Mouse (Mus musculus) hindbrain, embryonic 11.5 days (tissue): ENCODE data around the gene Trio. TPM values are rescaled to one million over a fixed set of nuclear protein-coding genes. Genes with fewer than 3 reads are reported as not detected.
A peak's percentile ranks its signal among the peaks of the same experiment; 100 is the strongest.

Experiments used
- ATAC-seq: fragments of 200-750 bp; cut with Nextera tagmentation; 2 replicates; pipeline ENCODE4 v1.8.0; 2017; ENCODE audit warnings: mild to moderate bottlenecking, moderate TSS enrichment, moderate library complexity; ENCODE audit not compliant: low FRiP score
- DNase-seq: peaks from one replicate; pipeline ENCODE4 v3.0.0-alpha.2; 2015; ENCODE audit warnings: low spot score
- H3K27ac ChIP-seq: fragments of 300-500 bp; sonication (generic); 2 replicates; pipeline ENCODE4 v1.5.1; 2014; ENCODE audit warnings: mild to moderate bottlenecking, low read depth, low read length
- H3K27me3 ChIP-seq: fragments of 300-500 bp; sonication (generic); 2 replicates; pipeline ENCODE4 v1.6.1; 2014; ENCODE audit warnings: mild to moderate bottlenecking, low read length, moderate library complexity, mixed read lengths; ENCODE audit not compliant: control insufficient read depth, insufficient read depth
- H3K36me3 ChIP-seq: fragments of 300-500 bp; sonication (generic); 2 replicates; pipeline ENCODE4 v1.6.1; 2014; ENCODE audit warnings: mild to moderate bottlenecking, low read length, moderate library complexity, mixed read lengths; ENCODE audit not compliant: control insufficient read depth, insufficient read depth
- H3K4me1 ChIP-seq: fragments of 300-500 bp; sonication (generic); replicated peaks from 2 replicates; pipeline ENCODE4 v1.6.1; 2014; ENCODE audit warnings: low read length, mixed read lengths; ENCODE audit not compliant: control insufficient read depth, insufficient read depth
- H3K4me2 ChIP-seq: fragments of 300-500 bp; sonication (generic); replicated peaks from 2 replicates; pipeline ENCODE4 v1.6.1; 2014; ENCODE audit warnings: mild to moderate bottlenecking, low read depth, low read length
- H3K4me3 ChIP-seq: fragments of 300-500 bp; sonication (generic); 2 replicates; pipeline ENCODE4 v1.5.1; 2014; ENCODE audit warnings: low read depth, low read length
- H3K9ac ChIP-seq: fragments of 300-500 bp; sonication (generic); 2 replicates; pipeline ENCODE4 v1.6.1; 2014; ENCODE audit warnings: low read depth, low read length
- H3K9me3 ChIP-seq: fragments of 300-500 bp; sonication (generic); 2 replicates; pipeline ENCODE4 v1.6.1; 2016; ENCODE audit warnings: low read length; ENCODE audit not compliant: control insufficient read depth
- WGBS: fragments of 180-500 bp; shearing (Covaris S2); extraction: QIAGEN DNeasy Blood & Tissue Kit; methylation state at CpG from one replicate; pipeline ENCODE4 v1.1.7; 2014; 5-methylcytosine and 5-hydroxymethylcytosine counted together
- polyA plus RNA-seq: library from polyadenylated mRNA; unstranded; fragments of >200 nt; fragmentation: Nextera tagmentation; extraction: Ambion mirVana; gene quantifications from 2 replicates; pipeline ENCODE4 v1.2.1, GENCODE M21; 2014

The Trio gene
- polyA plus RNA-seq, 1 experiment from 2014 or later: 49.8 TPM

GRCm38 (mm10) chr15:27905341-27905740 is 120.3 kb downstream of the Trio start:
- WGBS: 74% methylated on average over 6 of the region's 6 CpGs
- H3K27me3 ChIP-seq: no peaks in the 10 kb centered on the region
- no peak overlapping the region for H3K4me2 ChIP-seq
- H3K9ac ChIP-seq: no peak overlapping the region
- H3K36me3 ChIP-seq: no peaks in the 10 kb centered on the region
- H3K4me3 ChIP-seq: no peak overlapping the region
- H3K4me1 ChIP-seq: peaks cover 2% of the 10 kb centered on the region; the same call in 1 of the 2 replicates
- DNase-seq (peak; percentile 75), ATAC-seq (no peak)
- no peaks in the 10 kb centered on the region for H3K9me3 ChIP-seq
- H3K27ac ChIP-seq: no peak overlapping the region

- no peak overlapping the region for H3K27ac ChIP-seq
- ATAC-seq: no peak
These were observed 121.2 kb downstream of the Trio start for GRCm38 (mm10) chr15:27904346-27905005.

GRCm38 (mm10) chr15:27901200-27901599 is 124.4 kb downstream of the Trio start:
- no peak overlapping the region for H3K4me2 ChIP-seq
- H3K4me3 ChIP-seq: no peak overlapping the region
- DNase-seq (no peak), ATAC-seq (no peak)
- H3K9ac ChIP-seq: no peak overlapping the region
- H3K36me3 ChIP-seq: peaks cover 6% of the 10 kb centered on the region; the same call in 1 of the 2 replicates
- no peaks in the 10 kb centered on the region for H3K9me3 ChIP-seq
- H3K27ac ChIP-seq: no peak overlapping the region
- H3K27me3 ChIP-seq: no peaks in the 10 kb centered on the region
- WGBS: 92% methylated on average over 15 of the region's 15 CpGs
- H3K4me1 ChIP-seq: peaks cover 2% of the 10 kb centered on the region; the same call in 1 of the 2 replicates

More at GRCm38 (mm10) chr15:27904346-27905005, 121.2 kb downstream of the Trio start:
- Histone ChIP-seq H3K27me3 (no peaks in the 10 kb centered on the region), H3K4me2 (no peak overlapping the region), H3K9me3 (no peaks in the 10 kb centered on the region), H3K4me3 (no peak overlapping the region), H3K36me3 (peaks cover 6% of the 10 kb centered on the region; the same call in 1 of the 2 replicates), H3K4me1 (peaks cover 2% of the 10 kb centered on the region; the same call in 1 of the 2 replicates), H3K9ac (no peak overlapping the region)
- DNase-seq: no peak
- 88% methylated on average over 16 of the region's 16 CpGs for WGBS

GRCm38 (mm10) chr15:27898795-27899406 is 126.7 kb downstream of the Trio start:
- 87% methylated on average over 6 of the region's 6 CpGs for WGBS
- no peaks in the 10 kb centered on the region for H3K9me3 ChIP-seq
- no peak for ATAC-seq

GRCm38 (mm10) chr15:27894112-27894511 is 131.5 kb downstream of the Trio start:
- Histone ChIP-seq H3K4me3 (no peak overlapping the region), H3K4me2 (no peak overlapping the region), H3K27ac (no peak overlapping the region), H3K27me3 (no peaks in the 10 kb centered on the region), H3K9me3 (no peaks in the 10 kb centered on the region), H3K9ac (no peak overlapping the region), H3K36me3 (no peaks in the 10 kb centered on the region), H3K4me1 (no peaks in the 10 kb centered on the region)
- no peak for ATAC-seq
- whole genome bisulfite sequencing: 80% methylated on average over 12 of the region's 12 CpGs
- DNase-seq: no peak

More at GRCm38 (mm10) chr15:27898795-27899406, 126.7 kb downstream of the Trio start:
- Histone ChIP-seq H3K36me3 (peaks cover 6% of the 10 kb centered on the region; the same call in 1 of the 2 replicates), H3K27ac (no peak overlapping the region), H3K4me2 (no peak overlapping the region), H3K9ac (no peak overlapping the region), H3K4me3 (no peak overlapping the region), H3K27me3 (no peaks in the 10 kb centered on the region), H3K4me1 (peaks cover 2% of the 10 kb centered on the region; the same call in 1 of the 2 replicates)
- no peak for DNase-seq

GRCm38 (mm10) chr15:27892029-27892428 is 133.6 kb downstream of the Trio start:
- H3K9ac ChIP-seq: no peak overlapping the region
- WGBS: 82% methylated on average over 5 of the region's 5 CpGs
- H3K4me3 ChIP-seq: no peak overlapping the region
- no peaks in the 10 kb centered on the region for H3K4me1 ChIP-seq
- H3K4me2 ChIP-seq: no peak overlapping the region
- ATAC-seq (no peak), DNase-seq (no peak)
- no peak overlapping the region for H3K27ac ChIP-seq
- no peaks in the 10 kb centered on the region for H3K9me3 ChIP-seq
- no peaks in the 10 kb centered on the region for H3K36me3 ChIP-seq
- H3K27me3 ChIP-seq: no peaks in the 10 kb centered on the region

GRCm38 (mm10) chr15:27890666-27891065 is 135.0 kb downstream of the Trio start:
- Histone ChIP-seq H3K36me3 (0 out of 2 replicates have a peak, but pooled peaks cover 4% of the 10 kb centered on the region), H3K4me3 (no peak overlapping the region), H3K9ac (no peak overlapping the region), H3K27ac (no peak overlapping the region), H3K4me1 (no peaks in the 10 kb centered on the region), H3K27me3 (no peaks in the 10 kb centered on the region), H3K4me2 (no peak overlapping the region), H3K9me3 (no peaks in the 10 kb centered on the region)
- WGBS: 90% methylated on average over 5 of the region's 5 CpGs
- DNase-seq: no peak
- no peak for ATAC-seq

- no peak overlapping the region for H3K27ac ChIP-seq
- no peak overlapping the region for H3K9ac ChIP-seq
- DNase-seq (peak; percentile 16), ATAC-seq (no peak)
- no peak overlapping the region for H3K4me3 ChIP-seq
- H3K27me3 ChIP-seq: no peaks in the 10 kb centered on the region
- 0 out of 2 replicates have a peak, but pooled peaks cover 4% of the 10 kb centered on the region for H3K36me3 ChIP-seq
- H3K9me3 ChIP-seq: no peaks in the 10 kb centered on the region
- H3K4me1 ChIP-seq: no peaks in the 10 kb centered on the region
- 74% methylated on average over 13 of the region's 13 CpGs for WGBS
- H3K4me2 ChIP-seq: no peak overlapping the region
These were observed 137.5 kb downstream of the Trio start for GRCm38 (mm10) chr15:27888153-27888552.

GRCm38 (mm10) chr15:27886992-27887391 is 138.7 kb downstream of the Trio start:
- DNase-seq: no peak
- no peaks in the 10 kb centered on the region for H3K27me3 ChIP-seq
- H3K27ac ChIP-seq: no peak overlapping the region
- H3K4me2 ChIP-seq: no peak overlapping the region
- no peaks in the 10 kb centered on the region for H3K4me1 ChIP-seq
- no peak for ATAC-seq
- 0 out of 2 replicates have a peak, but pooled peaks cover 4% of the 10 kb centered on the region for H3K36me3 ChIP-seq
- H3K4me3 ChIP-seq: no peak overlapping the region
- 88% methylated on average over 6 of the region's 6 CpGs for WGBS
- no peak overlapping the region for H3K9ac ChIP-seq
- H3K9me3 ChIP-seq: no peaks in the 10 kb centered on the region
